Mouse (Mus musculus) heart, embryonic 10.5 days (tissue): ENCODE results near the gene Adar. TPM values are rescaled to one million over a fixed set of nuclear protein-coding genes. Genes with fewer than 3 reads are reported as not detected.
"Not testable (repeated sequence)": the region's sequence is repeated elsewhere in the genome, so short reads cannot be mapped to it uniquely, and the experiment has no call there.

Source experiments
- DNase-seq: peaks from one replicate; pipeline ENCODE4 v3.0.0-alpha.2; 2017; ENCODE audit warnings: low spot score
- H3K27ac ChIP-seq: fragments of 300-500 bp; sonication (generic); 2 replicates; pipeline ENCODE4 v1.5.1; 2016; ENCODE audit warnings: mild to moderate bottlenecking
- H3K27me3 ChIP-seq: fragments of 300-500 bp; sonication (generic); 2 replicates; pipeline ENCODE4 v1.6.1; 2016; ENCODE audit warnings: mild to moderate bottlenecking; ENCODE audit not compliant: poor library complexity, insufficient read depth, severe bottlenecking
- H3K36me3 ChIP-seq: fragments of 300-500 bp; sonication (generic); 2 replicates; pipeline ENCODE4 v1.6.1; 2016; ENCODE audit warnings: mild to moderate bottlenecking, moderate library complexity
- H3K4me1 ChIP-seq: fragments of 300-500 bp; sonication (generic); 2 replicates; pipeline ENCODE4 v1.6.1; 2016; ENCODE audit warnings: mild to moderate bottlenecking
- H3K4me3 ChIP-seq: fragments of 300-500 bp; sonication (generic); 2 replicates; pipeline ENCODE4 v1.5.1; 2016; ENCODE audit warnings: mild to moderate bottlenecking, moderate library complexity
- H3K9me3 ChIP-seq: fragments of 300-500 bp; sonication (generic); 2 replicates; pipeline ENCODE4 v1.6.1; 2016; ENCODE audit warnings: mild to moderate bottlenecking, moderate library complexity
- WGBS: fragments of 180-500 bp; shearing (Covaris S2); methylation state at CpG from one replicate; pipeline ENCODE4 v1.1.7; 2016; 5-methylcytosine and 5-hydroxymethylcytosine counted together
- polyA plus RNA-seq: library from polyadenylated mRNA; unstranded; fragments of >200 nt; fragmentation: Nextera tagmentation; extraction: Ambion mirVana; gene quantifications from 2 replicates; pipeline ENCODE4 v1.2.1, GENCODE M21; 2016

Gene Adar
- polyA plus RNA-seq, 1 experiment from 2014 or later, result 10.0 TPM

DNA sequence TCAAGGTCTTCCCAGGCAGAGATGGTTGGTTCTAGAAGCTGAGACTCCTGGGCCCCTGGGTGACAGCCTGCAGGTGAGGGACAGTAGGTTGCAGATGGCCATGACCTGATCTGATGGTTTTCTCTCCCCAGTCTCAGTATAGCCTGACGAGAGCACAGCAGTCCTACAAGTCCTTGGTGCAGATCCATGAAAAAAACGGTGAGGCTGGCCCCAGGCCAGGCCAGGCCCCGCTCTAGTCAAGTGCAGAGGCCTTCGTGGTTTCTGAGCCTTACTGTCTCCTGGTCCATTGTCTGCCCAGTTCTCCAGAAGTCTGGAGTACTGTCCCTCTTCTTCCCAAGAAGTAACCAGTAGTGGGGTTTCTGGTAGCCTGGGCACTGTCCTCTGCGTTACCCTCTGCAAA lies 66.8 kb downstream of the Adar start:
- 85% methylated on average over 5 of the region's 5 CpGs for WGBS
- Histone ChIP-seq H3K4me1 (peaks cover 10% of the 10 kb centered on the region), H3K36me3 (peaks cover 71% of the 10 kb centered on the region), H3K4me3 (no peak overlapping the region), H3K27ac (no peak overlapping the region), H3K27me3 (peaks cover 3% of the 10 kb centered on the region; the same call in 1 of the 2 replicates), H3K9me3 (no peaks in the 10 kb centered on the region)
- no peak for DNase-seq

- DNase-seq, result no peak
- 19% methylated on average over 11 of the region's 11 CpGs for WGBS
- H3K36me3 ChIP-seq, result peaks cover 36% of the 10 kb centered on the region
- H3K9me3 ChIP-seq, result no peaks in the 10 kb centered on the region
- no peak overlapping the region for H3K4me3 ChIP-seq
- H3K27me3 ChIP-seq, result peaks cover 14% of the 10 kb centered on the region; the same call in 1 of the 2 replicates
- 0 out of 2 replicates have a peak overlapping the region, but pooled peaks have one; percentile 16 for H3K27ac ChIP-seq
- peaks cover 10% of the 10 kb centered on the region for H3K4me1 ChIP-seq
Measured at GRCm38 (mm10) chr3:89784991-89785753, 70.3 kb downstream of the Adar start.

DNA sequence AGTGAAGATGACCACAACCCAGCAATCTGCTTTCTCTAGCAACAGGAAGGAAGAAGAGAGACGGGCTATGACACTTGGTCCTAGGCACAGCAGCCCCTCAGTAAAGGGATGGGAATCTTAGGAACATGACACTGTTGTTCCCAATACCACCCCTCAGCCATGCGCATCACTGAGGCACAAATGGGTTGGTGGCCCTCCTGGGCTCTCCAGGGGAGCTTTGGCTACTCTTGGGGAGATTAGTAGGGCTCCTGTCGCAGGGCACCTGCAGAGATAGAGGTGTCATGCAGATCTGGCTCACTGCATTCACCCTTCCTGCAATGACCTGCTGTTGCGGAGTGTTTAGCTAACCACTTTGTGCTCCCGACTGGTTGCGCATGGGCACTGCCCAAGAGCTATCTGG lies 71.5 kb downstream of the Adar start:
- H3K27me3 ChIP-seq, result peaks cover 14% of the 10 kb centered on the region; the same call in 1 of the 2 replicates
- no peaks in the 10 kb centered on the region for H3K9me3 ChIP-seq
- WGBS, result 67% methylated on average over 6 of the region's 6 CpGs
- DNase-seq, result peak; percentile 52
- H3K36me3 ChIP-seq, result peaks cover 25% of the 10 kb centered on the region
- H3K27ac ChIP-seq, result no peak overlapping the region
- H3K4me1 ChIP-seq, result peaks cover 10% of the 10 kb centered on the region
- no peak overlapping the region for H3K4me3 ChIP-seq

GRCm38 (mm10) chr3:89788680-89789352 lies 74.0 kb downstream of the Adar start:
- Histone ChIP-seq H3K4me1 (peaks cover 10% of the 10 kb centered on the region), H3K27me3 (peaks cover 14% of the 10 kb centered on the region; the same call in 1 of the 2 replicates), H3K36me3 (no peaks in the 10 kb centered on the region), H3K9me3 (no peaks in the 10 kb centered on the region), H3K27ac (no peak overlapping the region), H3K4me3 (no peak overlapping the region)
- DNase-seq, result peak; percentile 72
- WGBS, result 72% methylated on average over 16 of the region's 16 CpGs

DNA sequence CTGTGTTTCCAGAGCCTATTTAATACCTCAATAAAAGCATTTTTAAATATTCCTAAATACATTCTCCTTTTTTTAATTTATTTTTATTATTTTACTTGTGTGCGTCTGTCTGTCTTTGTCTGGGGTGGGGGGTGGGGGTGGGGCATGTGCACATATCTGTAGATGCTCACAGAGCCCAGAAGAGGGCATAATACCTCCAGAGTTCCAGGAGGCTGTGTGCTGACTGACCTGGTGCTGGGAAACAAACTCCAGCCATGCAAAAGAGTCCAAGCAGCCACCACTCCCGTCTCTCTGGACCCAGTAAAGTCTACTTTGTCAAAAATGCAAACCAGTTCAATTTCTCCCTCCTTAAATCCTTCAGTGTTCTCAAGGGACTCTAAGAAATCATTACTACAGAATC lies 79.8 kb downstream of the Adar start:
- 71% methylated on average over 2 of the region's 2 CpGs for WGBS

GRCm38 (mm10) chr3:89795746-89796145 lies 80.9 kb downstream of the Adar start:
- H3K36me3 ChIP-seq, result no peaks in the 10 kb centered on the region
- H3K4me1 ChIP-seq, result peaks cover 7% of the 10 kb centered on the region
- H3K27me3 ChIP-seq, result no peaks in the 10 kb centered on the region
- H3K4me3 ChIP-seq, result no peak overlapping the region
- WGBS, result 73% methylated on average over 5 of the region's 5 CpGs
- peak; percentile 72 for DNase-seq
- no peak overlapping the region for H3K27ac ChIP-seq
- no peaks in the 10 kb centered on the region for H3K9me3 ChIP-seq

More for the DNA sequence above, 79.8 kb downstream of the Adar start:
- H3K4me3 ChIP-seq, result no peak overlapping the region
- no peaks in the 10 kb centered on the region for H3K36me3 ChIP-seq
- H3K27ac ChIP-seq, result no peak overlapping the region
- peak; percentile 50 for DNase-seq
- H3K4me1 ChIP-seq, result peaks cover 6% of the 10 kb centered on the region
- H3K9me3 ChIP-seq, result no peaks in the 10 kb centered on the region
- no peaks in the 10 kb centered on the region for H3K27me3 ChIP-seq

DNA sequence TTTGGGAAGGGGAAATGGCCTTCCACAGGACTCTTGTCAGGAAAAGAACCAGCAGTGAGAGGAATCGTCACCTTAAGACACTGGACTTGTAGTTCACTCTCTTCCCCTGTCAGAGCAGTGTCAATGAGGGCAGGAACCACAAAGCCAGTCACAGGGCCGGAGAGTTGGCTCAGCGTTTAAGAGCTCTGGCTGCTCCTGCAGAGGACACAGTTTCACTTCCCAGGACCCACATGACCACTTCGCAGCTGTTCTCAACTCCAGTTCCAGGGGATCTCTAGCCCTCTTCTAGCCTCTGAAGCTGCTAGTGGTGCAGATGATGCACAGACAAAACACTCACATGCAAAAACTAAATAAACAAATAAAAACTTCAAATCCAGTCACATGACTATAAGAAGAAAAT lies 81.5 kb downstream of the Adar start:
- Histone ChIP-seq H3K4me1 (peaks cover 7% of the 10 kb centered on the region), H3K4me3 (no peak overlapping the region), H3K27ac (no peak overlapping the region), H3K9me3 (no peaks in the 10 kb centered on the region), H3K36me3 (no peaks in the 10 kb centered on the region), H3K27me3 (no peaks in the 10 kb centered on the region)
- DNase-seq, result peak; percentile 67
- 27% methylated on average over 4 of the region's 4 CpGs for WGBS

- 81% methylated on average over 3 of the region's 3 CpGs for WGBS
- H3K36me3 ChIP-seq, result no peaks in the 10 kb centered on the region
- DNase-seq, result peak; percentile 39
- H3K4me1 ChIP-seq, result peaks cover 12% of the 10 kb centered on the region
- no peak overlapping the region for H3K4me3 ChIP-seq
- no peaks in the 10 kb centered on the region for H3K27me3 ChIP-seq
- H3K9me3 ChIP-seq, result no peaks in the 10 kb centered on the region
- H3K27ac ChIP-seq, result no peak overlapping the region
Measured at GRCm38 (mm10) chr3:89798518-89798917, 83.7 kb downstream of the Adar start.

- H3K4me1 ChIP-seq, result peaks cover 12% of the 10 kb centered on the region
- H3K36me3 ChIP-seq, result no peaks in the 10 kb centered on the region
- peak overlapping the region; percentile 54 for H3K4me3 ChIP-seq
- H3K27ac ChIP-seq, result peak overlapping the region; percentile 83
- peak; percentile 82 for DNase-seq
- no peaks in the 10 kb centered on the region for H3K9me3 ChIP-seq
- no peaks in the 10 kb centered on the region for H3K27me3 ChIP-seq
- WGBS, result 2% methylated on average over 13 of the region's 13 CpGs
Measured at GRCm38 (mm10) chr3:89799476-89799875, 84.7 kb downstream of the Adar start.

GRCm38 (mm10) chr3:89800078-89800477 lies 85.3 kb downstream of the Adar start:
- not testable (repeated sequence) for H3K27me3 ChIP-seq, H3K9me3 ChIP-seq, H3K4me3 ChIP-seq, H3K27ac ChIP-seq, H3K36me3 ChIP-seq
- WGBS, result 23% methylated on average over 3 of the region's 3 CpGs
- peaks cover 12% of the 10 kb centered on the region for H3K4me1 ChIP-seq
- DNase-seq, result peak; percentile 13

GRCm38 (mm10) chr3:89800774-89801506 lies 86.1 kb downstream of the Adar start:
- Histone ChIP-seq H3K9me3 (no peaks in the 10 kb centered on the region), H3K27ac (no peak overlapping the region), H3K4me1 (peaks cover 12% of the 10 kb centered on the region), H3K27me3 (no peaks in the 10 kb centered on the region), H3K4me3 (no peak overlapping the region), H3K36me3 (no peaks in the 10 kb centered on the region)
- DNase-seq, result no peak
- 58% methylated on average over 5 of the region's 5 CpGs for WGBS

GRCm38 (mm10) chr3:89801507-89801847 lies 86.7 kb downstream of the Adar start:
- Histone ChIP-seq H3K27ac (peak overlapping the region; percentile 43; the same call in 1 of the 2 replicates), H3K9me3 (no peaks in the 10 kb centered on the region)
- WGBS, result 27% methylated on average over 3 of the region's 3 CpGs

GRCm38 (mm10) chr3:89802876-89803275 lies 88.1 kb downstream of the Adar start:
- peak; percentile 70 for DNase-seq
- Histone ChIP-seq H3K27me3 (no peaks in the 10 kb centered on the region), H3K27ac (no peak overlapping the region), H3K36me3 (no peaks in the 10 kb centered on the region), H3K4me1 (peaks cover 12% of the 10 kb centered on the region), H3K4me3 (no peak overlapping the region), H3K9me3 (no peaks in the 10 kb centered on the region)
- 77% methylated on average over 15 of the region's 15 CpGs for WGBS

More at GRCm38 (mm10) chr3:89801507-89801847, 86.7 kb downstream of the Adar start:
- Histone ChIP-seq H3K36me3 (no peaks in the 10 kb centered on the region), H3K27me3 (no peaks in the 10 kb centered on the region), H3K4me1 (peaks cover 12% of the 10 kb centered on the region), H3K4me3 (no peak overlapping the region)
- DNase-seq, result peak; percentile 74
